In genomic region chr6:147043633-147044032, GRCm38 (mm10) we compare ENCODE assay signal across 7 mouse cellular contexts. TPM values are rescaled to one million over a fixed set of nuclear protein-coding genes. Genes with fewer than 3 reads are reported as not detected.
A peak's percentile ranks its signal among the peaks of the same experiment; 100 is the strongest.
DNase-seq lines count a peak whose midpoint lies in the region; ATAC-seq lines count a peak whose summit lies in the region.

No protein-coding gene starts in this region.

- DNase-seq in 3T3-L1 (ENCODE audit: low read depth, low spot score) = peak; percentile 33
- DNase-seq in A20 (ENCODE audit: low read depth, low spot score) = peak; percentile 44
- DNase-seq in forebrain, embryonic 14.5 days (ENCODE audit: low spot score) = no peak
- DNase-seq in adipocyte (ENCODE audit: low spot score) = no peak
- DNase-seq in natural killer cell, adult 2 months (ENCODE audit: low spot score in 2 of 2) = no peak

- H3K4me3 ChIP-seq in forebrain, embryonic 14.5 days (ENCODE audit: low read depth, low read length) = peak overlapping the region; percentile 93
- peak overlapping the region; percentile 81 for H3K4me3 ChIP-seq in liver, embryonic 15.5 days (replicated peaks)

- H3K9me3 ChIP-seq in forebrain, embryonic 14.5 days (replicated peaks; ENCODE audit: control insufficient read depth, low read length) = no peaks in the 10 kb centered on the region
- no peaks in the 10 kb centered on the region for H3K9me3 ChIP-seq in liver, embryonic 15.5 days (replicated peaks)

- H3K27ac ChIP-seq in forebrain, embryonic 14.5 days (ENCODE audit: low read depth, low read length) = no peak overlapping the region
- H3K27ac ChIP-seq in liver, embryonic 15.5 days (replicated peaks) = no peak overlapping the region

- H3K4me2 ChIP-seq in forebrain, embryonic 14.5 days (ENCODE audit: low read length) = peak overlapping the region; percentile 59
- peak overlapping the region; percentile 77 for H3K4me2 ChIP-seq in liver, embryonic 15.5 days

- WGBS in forebrain, embryonic 14.5 days = 54% methylated on average over 7 of the region's 7 CpGs
- WGBS in liver, embryonic 15.5 days (ENCODE audit: insufficient replicate concordance) = 33% methylated on average over 7 of the region's 7 CpGs

- H3K27me3 ChIP-seq in forebrain, embryonic 14.5 days (replicated peaks; ENCODE audit: control insufficient read depth, insufficient read depth, low read length) = no peaks in the 10 kb centered on the region
- H3K27me3 ChIP-seq in liver, embryonic 15.5 days = no peaks in the 10 kb centered on the region

- no peak for ATAC-seq in forebrain, embryonic 14.5 days
- ATAC-seq in liver, embryonic 15.5 days (ENCODE audit: insufficient read depth) = no peak
- ATAC-seq in monocyte, adult 5-6 weeks (replicated peaks; ENCODE audit: insufficient number of reproducible peaks, low FRiP score, low TSS enrichment, poor library complexity, severe bottlenecking) = no peak

- peaks cover 8% of the 10 kb centered on the region for H3K4me1 ChIP-seq in forebrain, embryonic 14.5 days (ENCODE audit: control insufficient read depth, insufficient read depth, low read length)
- peaks cover 21% of the 10 kb centered on the region for H3K4me1 ChIP-seq in liver, embryonic 15.5 days (replicated peaks)

- H3K36me3 ChIP-seq in forebrain, embryonic 14.5 days (ENCODE audit: control insufficient read depth, insufficient read depth, low read length) = peaks cover 25% of the 10 kb centered on the region
- H3K36me3 ChIP-seq in liver, embryonic 15.5 days (replicated peaks) = peaks cover 26% of the 10 kb centered on the region

- H3K9ac ChIP-seq in forebrain, embryonic 14.5 days (ENCODE audit: low read length) = peak overlapping the region; percentile 93
- H3K9ac ChIP-seq in liver, embryonic 15.5 days = peak overlapping the region; percentile 77

RNA-seq across cellular contexts. Expression of gene Mrps35, which starts 1.1 kb away (rescaled TPM):
- polyA plus RNA-seq in forebrain, embryonic 14.5 days (2014; fragmentation: Nextera tagmentation; extraction: Ambion mirVana) = 108 and 119 TPM in 2 replicates
- 50.2 and 51.2 TPM in 2 replicates for polyA plus RNA-seq in liver, embryonic 15.5 days (2015; fragmentation: Nextera tagmentation; extraction: Ambion mirVana)
- total RNA-seq in monocyte, adult 5-6 weeks (2017) = 52.8 to 89.4 TPM (median 63.5 TPM) in 3 replicates

RNA-seq across cellular contexts. Expression of gene Rep15, which starts 11.2 kb away (rescaled TPM):
- polyA plus RNA-seq in forebrain, embryonic 14.5 days (2014; fragmentation: Nextera tagmentation; extraction: Ambion mirVana) = 0.43 and 0.56 TPM in 2 replicates
- 0.24 and 0.35 TPM in 2 replicates for polyA plus RNA-seq in liver, embryonic 15.5 days (2015; fragmentation: Nextera tagmentation; extraction: Ambion mirVana)
- 0.39 to 1.5 TPM (median 0.48 TPM) in 3 replicates for total RNA-seq in monocyte, adult 5-6 weeks (2017)

RNA-seq across cellular contexts. Expression of gene Mansc4, which starts 43.2 kb away (rescaled TPM):
- polyA plus RNA-seq in forebrain, embryonic 14.5 days (2014; fragmentation: Nextera tagmentation; extraction: Ambion mirVana) = 0.56 and 0.91 TPM in 2 replicates
- 0.08 TPM in 1 of 2 replicates, not detected in the other for polyA plus RNA-seq in liver, embryonic 15.5 days (2015; fragmentation: Nextera tagmentation; extraction: Ambion mirVana)
- not detected in 3 replicates for total RNA-seq in monocyte, adult 5-6 weeks (2017)

RNA-seq across cellular contexts. Expression of gene Klhl42, which starts 47.5 kb away (rescaled TPM):
- 6.3 and 7.5 TPM in 2 replicates for polyA plus RNA-seq in forebrain, embryonic 14.5 days (2014; fragmentation: Nextera tagmentation; extraction: Ambion mirVana)
- polyA plus RNA-seq in liver, embryonic 15.5 days (2015; fragmentation: Nextera tagmentation; extraction: Ambion mirVana) = 1.8 and 1.9 TPM in 2 replicates
- 2.1 to 6.9 TPM (median 3.6 TPM) in 3 replicates for total RNA-seq in monocyte, adult 5-6 weeks (2017)

Comparison
In these comparisons a context has a peak if more than half of its experiments do, and no peak if none do; other contexts are left out.
1. DNase-seq: peak in 3T3-L1 (single experiment) and A20 (single experiment); none in forebrain, embryonic 14.5 days (single experiment), adipocyte (single experiment) and natural killer cell, adult 2 months (0 of 2).